Mouse (Mus musculus): ENCODE measurements at regions not wholly inside any gene's neighbourhood (a gene's known extent, or its start where the extent isn't known, plus 50 kb on each side); places are given as distances from the start of the nearest gene placed in this dataset.
"Not testable (repeated sequence)": the region's sequence is repeated elsewhere in the genome, so short reads cannot be mapped to it uniquely, and the experiment has no call there.

DNA sequence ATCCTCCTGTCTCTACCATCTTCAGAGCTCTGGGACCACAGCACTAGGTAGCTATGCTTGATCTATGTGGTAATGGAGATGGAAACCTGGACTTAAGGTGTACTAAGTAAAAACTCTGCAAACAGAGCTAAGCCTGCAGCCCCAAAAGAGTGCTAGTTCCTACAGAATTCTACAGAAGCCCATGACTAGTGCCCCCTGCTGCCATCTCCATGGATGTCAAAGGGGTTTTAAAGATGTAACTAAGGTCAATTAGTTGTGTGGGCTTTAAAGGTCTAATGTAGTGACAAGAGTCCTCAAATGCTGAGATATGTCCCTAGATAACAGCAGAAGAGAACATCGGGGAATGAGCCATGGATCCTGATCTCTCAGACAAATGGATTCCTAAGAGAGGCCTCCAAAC, 212.1 kb downstream of the Trib2 start:
- Histone ChIP-seq H3K27me3 (replicated peaks) (no peaks in the 10 kb centered on the region), H3K4me3 (replicated peaks) (no peak overlapping the region), H3K36me3 (no peaks in the 10 kb centered on the region), H3K27ac (no peak overlapping the region), H3K4me1 (no peaks in the 10 kb centered on the region), H3K9me3 (no peaks in the 10 kb centered on the region), H3K9ac (no peak overlapping the region), H3K4me2 (no peak overlapping the region)
- 84% methylated on average over 1 of the region's 1 CpGs for WGBS
- ATAC-seq (ENCODE audit: insufficient read depth, low FRiP score, low read depth) = no peak

DNA sequence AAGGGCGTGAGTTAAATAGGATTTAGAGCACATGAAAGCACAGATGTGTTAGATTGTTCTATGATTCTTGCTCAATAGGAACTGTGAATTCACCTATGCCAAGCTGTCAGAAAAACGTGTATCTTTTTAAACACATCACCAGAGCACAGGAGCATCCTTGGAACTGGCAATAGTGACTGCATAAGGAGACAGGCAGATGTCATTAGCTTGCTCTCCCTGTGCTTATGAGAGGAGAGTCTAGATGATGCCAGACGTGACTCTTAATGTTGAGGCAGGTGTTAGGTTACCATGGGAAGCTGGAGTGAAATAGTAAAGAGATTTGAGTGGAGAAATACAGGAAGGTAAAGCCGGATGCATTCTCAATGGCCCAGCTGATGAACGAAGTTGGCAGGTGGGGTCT, 212.8 kb downstream of the Trib2 start:
- Histone ChIP-seq H3K4me1 (no peaks in the 10 kb centered on the region), H3K36me3 (no peaks in the 10 kb centered on the region), H3K27ac (no peak overlapping the region), H3K9me3 (no peaks in the 10 kb centered on the region), H3K4me3 (replicated peaks) (no peak overlapping the region), H3K27me3 (replicated peaks) (no peaks in the 10 kb centered on the region), H3K9ac (no peak overlapping the region), H3K4me2 (no peak overlapping the region)
- 67% methylated on average over 5 of the region's 5 CpGs for WGBS
- no peak for ATAC-seq (ENCODE audit: insufficient read depth, low FRiP score, low read depth)

DNA sequence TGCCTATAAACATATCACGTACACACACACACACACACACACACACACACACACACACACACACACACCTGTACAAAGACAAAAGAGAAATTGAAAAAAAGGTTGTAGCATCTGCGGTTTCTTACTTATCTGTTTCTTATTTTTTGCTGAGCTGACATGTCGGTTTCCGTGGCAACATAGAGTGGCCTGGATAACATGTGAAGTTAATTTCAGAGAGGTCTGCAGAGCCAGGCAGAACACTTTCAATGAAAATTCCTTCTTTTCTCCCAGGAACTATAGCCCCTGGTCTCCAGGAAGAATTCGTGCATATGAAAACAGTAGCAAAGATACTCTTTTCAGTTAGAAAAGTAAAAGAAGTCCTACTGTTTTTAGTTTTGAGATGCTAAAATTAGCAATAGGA, 213.4 kb downstream of the Trib2 start:
- Histone ChIP-seq H3K27ac (no peak overlapping the region), H3K9ac (no peak overlapping the region), H3K9me3 (no peaks in the 10 kb centered on the region), H3K27me3 (replicated peaks) (no peaks in the 10 kb centered on the region), H3K4me1 (no peaks in the 10 kb centered on the region), H3K4me3 (replicated peaks) (no peak overlapping the region), H3K36me3 (no peaks in the 10 kb centered on the region), H3K4me2 (no peak overlapping the region)
- 68% methylated on average over 5 of the region's 5 CpGs for WGBS
- ATAC-seq (ENCODE audit: insufficient read depth, low FRiP score, low read depth) = no peak

DNA sequence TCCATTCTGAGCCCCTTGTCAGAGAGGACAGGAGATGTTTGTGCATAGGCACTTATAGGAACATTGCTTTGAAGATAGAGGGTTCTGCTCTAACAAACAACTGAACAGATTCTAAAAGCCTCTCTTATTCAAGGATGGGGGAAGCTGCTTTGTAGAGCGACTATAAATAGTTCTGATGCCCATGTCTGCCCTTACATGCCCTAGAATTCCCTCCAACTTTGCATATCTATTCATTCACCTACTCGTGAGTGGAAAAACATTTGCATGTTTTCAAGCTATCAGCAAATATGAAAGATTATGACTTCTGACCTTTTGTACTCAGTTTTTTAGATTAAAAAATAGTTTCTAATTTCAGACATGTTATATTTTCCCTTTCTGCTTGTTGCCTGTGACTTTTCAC, 222.0 kb downstream of the Trib2 start:
- Histone ChIP-seq H3K27me3 (replicated peaks) (no peaks in the 10 kb centered on the region), H3K4me3 (replicated peaks) (no peak overlapping the region), H3K4me2 (no peak overlapping the region), H3K4me1 (no peaks in the 10 kb centered on the region), H3K9me3 (no peaks in the 10 kb centered on the region), H3K9ac (no peak overlapping the region), H3K36me3 (no peaks in the 10 kb centered on the region), H3K27ac (no peak overlapping the region)
- WGBS = 44% methylated on average over 2 of the region's 2 CpGs
- ATAC-seq (ENCODE audit: insufficient read depth, low FRiP score, low read depth) = no peak

DNA sequence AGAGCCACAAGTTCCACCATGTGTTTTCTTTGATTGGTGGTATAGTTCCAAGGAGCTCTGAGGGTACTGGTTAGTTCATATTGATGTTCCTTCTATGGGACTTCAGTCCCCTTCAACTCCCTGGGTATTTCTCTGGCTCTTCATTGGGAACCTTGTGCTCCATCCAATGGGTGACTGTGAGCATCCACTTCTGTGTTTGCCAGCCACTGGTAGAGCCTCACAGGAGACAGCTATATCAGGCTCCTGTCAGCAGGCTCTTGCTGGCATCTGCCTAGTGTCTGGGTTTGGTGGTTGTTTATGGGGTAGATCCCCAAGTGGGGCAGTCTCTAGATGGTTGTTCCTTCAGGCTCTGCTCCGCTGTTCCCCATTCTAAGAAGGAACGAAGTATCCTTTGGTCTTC, 228.9 kb downstream of the Trib2 start:
- not testable (repeated sequence) for H3K9me3 ChIP-seq; H3K27me3 ChIP-seq (replicated peaks); H3K9ac ChIP-seq; H3K36me3 ChIP-seq; H3K4me1 ChIP-seq; ATAC-seq (ENCODE audit: insufficient read depth, low FRiP score, low read depth); H3K4me2 ChIP-seq; H3K27ac ChIP-seq; H3K4me3 ChIP-seq (replicated peaks)
- WGBS = 95% methylated on average over 2 of the region's 2 CpGs

DNA sequence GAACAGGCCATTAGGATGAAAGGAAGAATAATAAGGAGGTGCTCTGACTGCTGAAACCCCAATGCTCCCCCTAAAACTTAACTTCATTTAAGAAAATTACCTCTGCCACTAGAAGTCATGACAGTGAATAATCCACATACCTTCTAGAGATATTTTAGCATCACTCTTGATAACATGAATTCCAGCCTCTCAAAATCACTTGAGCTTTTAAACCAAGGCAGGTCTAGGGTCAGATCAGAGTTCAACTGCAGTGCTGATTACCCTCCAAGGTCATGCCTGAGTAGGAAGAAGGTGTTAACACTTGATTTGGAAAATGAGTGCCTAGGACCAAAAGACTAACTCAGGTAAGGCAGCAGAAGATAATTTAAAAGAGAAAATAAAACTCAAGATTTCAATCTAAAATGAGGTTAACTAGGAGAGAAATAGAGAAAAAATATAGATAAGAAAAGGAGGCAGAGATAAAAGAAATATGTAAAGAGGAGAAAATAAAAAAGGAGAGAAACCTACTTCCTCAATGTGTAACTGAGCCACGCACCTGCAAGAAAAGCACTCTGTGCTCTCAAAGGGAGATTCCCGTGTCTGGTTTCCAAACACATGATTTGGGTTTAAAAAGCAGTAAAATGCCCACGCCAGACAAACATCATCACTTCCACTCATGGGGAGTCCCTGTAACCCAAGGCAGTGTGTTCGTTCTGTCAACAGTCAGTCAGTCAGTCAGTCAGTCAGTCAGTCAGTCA, 229.8 kb downstream of the Trib2 start:
- H3K27me3 ChIP-seq (replicated peaks) = no peaks in the 10 kb centered on the region
- no peaks in the 10 kb centered on the region for H3K36me3 ChIP-seq
- H3K27ac ChIP-seq = no peak overlapping the region
- no peak overlapping the region for H3K4me3 ChIP-seq (replicated peaks)
- no peaks in the 10 kb centered on the region for H3K9me3 ChIP-seq
- no peak overlapping the region for H3K4me2 ChIP-seq
- 79% methylated on average over 4 of the region's 4 CpGs for WGBS
- no peak overlapping the region for H3K9ac ChIP-seq
- H3K4me1 ChIP-seq = no peaks in the 10 kb centered on the region
- ATAC-seq (ENCODE audit: insufficient read depth, low FRiP score, low read depth) = no peak

DNA sequence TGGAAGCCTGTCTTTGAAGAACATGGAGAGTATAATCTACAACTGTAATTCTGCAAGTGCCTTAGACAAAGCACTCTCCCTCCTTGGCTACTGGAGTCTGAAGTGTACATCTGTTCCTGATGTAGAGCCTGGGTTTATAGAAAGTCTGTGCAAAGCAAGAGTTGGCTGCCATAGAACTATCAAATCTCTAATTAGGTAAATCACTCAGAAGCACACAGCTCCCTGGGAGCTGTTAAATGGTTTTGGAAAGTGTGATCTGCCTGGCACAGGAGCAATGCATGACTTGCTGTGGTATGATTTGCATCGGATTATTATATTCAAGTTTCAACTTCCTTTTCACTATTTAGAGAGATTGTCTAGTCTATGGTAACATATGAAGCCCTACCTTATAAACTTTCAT, 230.9 kb downstream of the Trib2 start:
- H3K4me1 ChIP-seq = no peaks in the 10 kb centered on the region
- H3K4me3 ChIP-seq (replicated peaks) = no peak overlapping the region
- no peak overlapping the region for H3K9ac ChIP-seq
- no peaks in the 10 kb centered on the region for H3K36me3 ChIP-seq
- H3K4me2 ChIP-seq = no peak overlapping the region
- no peak for ATAC-seq (ENCODE audit: insufficient read depth, low FRiP score, low read depth)
- H3K27me3 ChIP-seq (replicated peaks) = no peaks in the 10 kb centered on the region
- H3K27ac ChIP-seq = no peak overlapping the region
- no peaks in the 10 kb centered on the region for H3K9me3 ChIP-seq
- WGBS = 68% methylated on average over 1 of the region's 1 CpGs

DNA sequence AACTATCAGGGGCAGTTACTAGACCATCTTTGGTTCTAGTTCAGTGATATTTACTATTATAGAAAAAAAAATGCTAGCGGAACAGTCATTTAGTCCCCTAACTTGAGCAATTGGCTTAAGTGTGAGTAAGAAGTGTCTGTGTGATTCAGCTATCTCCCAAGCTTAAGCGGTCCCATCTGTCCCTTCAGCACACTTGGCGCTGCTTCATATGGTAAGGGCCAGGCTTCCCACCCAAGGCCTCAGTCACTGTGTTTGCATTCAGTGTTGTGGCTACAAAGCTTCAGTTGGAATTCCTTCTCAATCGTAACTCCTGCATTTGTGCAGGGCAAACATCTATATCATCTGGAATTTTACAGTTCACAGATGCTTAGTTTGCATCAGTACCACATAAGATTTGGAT, 232.0 kb downstream of the Trib2 start:
- no peak overlapping the region for H3K9ac ChIP-seq
- H3K9me3 ChIP-seq = no peaks in the 10 kb centered on the region
- H3K27me3 ChIP-seq (replicated peaks) = no peaks in the 10 kb centered on the region
- 89% methylated on average over 4 of the region's 4 CpGs for WGBS
- H3K4me2 ChIP-seq = no peak overlapping the region
- no peaks in the 10 kb centered on the region for H3K36me3 ChIP-seq
- no peak overlapping the region for H3K4me3 ChIP-seq (replicated peaks)
- H3K27ac ChIP-seq = no peak overlapping the region
- H3K4me1 ChIP-seq = no peaks in the 10 kb centered on the region
- ATAC-seq (ENCODE audit: insufficient read depth, low FRiP score, low read depth) = no peak

DNA sequence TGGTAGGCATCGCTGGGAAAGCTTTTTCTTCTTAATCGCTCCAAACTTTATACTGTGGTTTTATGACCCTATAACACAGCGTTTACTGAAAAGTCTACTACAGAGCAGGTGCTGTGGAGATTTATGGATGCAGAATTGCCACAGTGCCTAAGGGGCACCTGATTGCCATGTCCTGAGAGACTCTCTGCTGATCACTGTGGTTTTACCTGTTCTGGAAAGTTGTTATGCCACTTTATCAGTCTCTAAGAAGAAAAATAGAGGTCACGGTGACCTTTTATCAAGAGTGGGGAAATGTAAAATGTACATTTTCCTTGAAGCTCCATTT, 250.0 kb downstream of the Trib2 start:
- H3K4me2 ChIP-seq = no peak overlapping the region
- H3K27ac ChIP-seq = peak overlapping the region; percentile 2; the same call in 1 of the 2 replicates
- no peaks in the 10 kb centered on the region for H3K36me3 ChIP-seq
- ATAC-seq (ENCODE audit: insufficient read depth, low FRiP score, low read depth) = no peak
- no peaks in the 10 kb centered on the region for H3K9me3 ChIP-seq
- no peaks in the 10 kb centered on the region for H3K4me1 ChIP-seq
- 55% methylated on average over 4 of the region's 4 CpGs for WGBS
- no peak overlapping the region for H3K4me3 ChIP-seq (replicated peaks)
- no peaks in the 10 kb centered on the region for H3K27me3 ChIP-seq (replicated peaks)
- H3K9ac ChIP-seq = no peak overlapping the region

DNA sequence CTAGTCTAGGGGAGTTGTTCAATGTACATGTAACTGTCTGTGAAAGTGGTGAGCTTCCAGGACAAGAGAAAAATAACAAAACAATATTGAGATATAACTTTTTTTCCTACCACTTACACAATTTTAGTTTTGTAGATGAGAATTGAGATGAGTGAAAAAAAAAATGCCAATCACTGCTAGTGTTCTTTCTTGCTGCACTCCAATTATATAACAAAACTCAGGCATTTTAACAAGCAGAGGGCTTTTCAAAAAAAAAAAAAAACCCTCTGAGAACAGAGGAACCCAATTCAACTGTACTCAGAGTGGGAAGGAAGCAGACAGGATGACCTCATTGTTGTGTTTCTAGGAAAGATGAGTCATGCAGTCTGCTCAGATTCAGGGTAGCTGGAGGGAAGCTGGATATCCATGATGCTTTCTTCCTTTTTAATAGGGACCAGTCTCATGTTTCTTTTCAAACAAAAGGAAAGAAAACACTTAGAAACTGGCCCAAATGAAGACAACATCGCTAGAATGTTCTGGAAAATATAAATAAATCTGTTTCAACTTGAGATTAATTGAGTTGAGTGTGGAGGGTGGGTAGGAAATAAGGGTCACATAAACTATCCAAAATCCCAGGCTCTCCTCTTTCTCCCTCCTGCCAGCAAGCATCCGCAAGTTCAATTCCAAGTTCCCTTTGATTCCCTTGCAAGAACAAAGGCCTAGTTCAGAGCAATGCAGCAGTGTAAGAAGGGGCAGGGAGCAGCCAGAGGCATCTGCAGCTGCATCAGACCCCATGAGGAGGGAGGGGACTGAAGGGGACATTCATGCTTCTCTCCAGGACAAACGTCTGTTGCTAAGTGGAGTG, 250.6 kb downstream of the Trib2 start:
- no peak overlapping the region for H3K9ac ChIP-seq
- no peaks in the 10 kb centered on the region for H3K27me3 ChIP-seq (replicated peaks)
- no peaks in the 10 kb centered on the region for H3K36me3 ChIP-seq
- no peaks in the 10 kb centered on the region for H3K9me3 ChIP-seq
- no peak overlapping the region for H3K4me3 ChIP-seq (replicated peaks)
- WGBS = 31% methylated on average over 3 of the region's 3 CpGs
- H3K4me2 ChIP-seq = no peak overlapping the region
- peak; percentile 65; the same call in 1 of the 2 replicates for ATAC-seq (ENCODE audit: insufficient read depth, low FRiP score, low read depth)
- H3K4me1 ChIP-seq = no peaks in the 10 kb centered on the region
- peak overlapping the region; percentile 2; the same call in 1 of the 2 replicates for H3K27ac ChIP-seq

DNA sequence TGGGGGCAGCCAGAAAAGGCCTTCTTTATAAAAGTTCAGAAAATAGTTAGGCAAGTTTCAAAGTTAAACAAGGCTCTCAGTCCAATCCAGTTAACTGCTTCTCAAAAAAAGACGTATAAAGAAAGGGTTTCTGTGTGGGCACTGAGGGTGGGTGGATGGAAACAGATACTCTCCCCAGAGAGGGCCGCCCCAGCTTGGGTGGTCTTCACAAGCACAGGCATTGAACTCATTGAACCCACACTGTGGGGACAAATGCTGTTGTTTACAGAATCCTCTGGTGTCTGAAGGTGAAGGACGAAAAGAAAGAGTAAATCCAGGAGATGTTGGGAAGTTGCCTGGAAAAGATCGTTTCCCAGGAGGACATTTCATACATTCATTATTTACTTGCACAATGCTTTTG, 253.9 kb downstream of the Trib2 start:
- Histone ChIP-seq H3K9ac (no peak overlapping the region), H3K4me1 (no peaks in the 10 kb centered on the region), H3K4me2 (no peak overlapping the region), H3K36me3 (no peaks in the 10 kb centered on the region), H3K27me3 (replicated peaks) (no peaks in the 10 kb centered on the region), H3K4me3 (replicated peaks) (no peak overlapping the region), H3K9me3 (no peaks in the 10 kb centered on the region), H3K27ac (no peak overlapping the region)
- no peak for ATAC-seq (ENCODE audit: insufficient read depth, low FRiP score, low read depth)
- WGBS = 40% methylated on average over 4 of the region's 4 CpGs

DNA sequence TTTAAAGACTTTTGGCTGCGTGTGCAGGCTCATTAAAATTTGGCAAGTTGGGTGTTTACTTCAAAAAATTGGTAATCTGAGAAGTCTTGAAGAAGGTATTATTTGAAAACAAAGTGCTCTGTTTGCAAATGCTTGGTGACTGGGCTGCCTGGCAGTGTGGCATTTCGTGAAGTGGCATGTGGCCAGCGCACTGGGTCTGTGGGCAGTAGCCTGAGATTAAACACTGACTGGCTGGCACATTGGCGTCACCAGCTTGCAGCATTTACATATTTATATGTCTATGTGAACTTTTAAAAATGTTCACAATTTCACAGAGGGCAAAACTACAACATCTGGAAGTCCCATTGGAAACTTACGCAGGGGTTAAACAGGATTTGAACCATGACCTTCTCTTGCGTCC, 261.3 kb downstream of the Trib2 start:
- 85% methylated on average over 6 of the region's 6 CpGs for WGBS

More for the DNA sequence above, 261.3 kb downstream of the Trib2 start:
- H3K9me3 ChIP-seq = no peaks in the 10 kb centered on the region
- H3K27me3 ChIP-seq (replicated peaks) = no peaks in the 10 kb centered on the region
- H3K4me3 ChIP-seq (replicated peaks) = no peak overlapping the region
- H3K4me2 ChIP-seq = no peak overlapping the region
- no peak overlapping the region for H3K9ac ChIP-seq
- H3K36me3 ChIP-seq = no peaks in the 10 kb centered on the region
- H3K4me1 ChIP-seq = no peaks in the 10 kb centered on the region
- H3K27ac ChIP-seq = no peak overlapping the region
- no peak for ATAC-seq (ENCODE audit: insufficient read depth, low FRiP score, low read depth)
